Mouse (Mus musculus) bone marrow macrophage, adult 2 months (primary cell): ENCODE results near the gene Vmn1r142. TPM values are rescaled to one million over a fixed set of nuclear protein-coding genes. Genes with fewer than 3 reads are reported as not detected.
"Not testable (repeated sequence)": the region's sequence is repeated elsewhere in the genome, so short reads cannot be mapped to it uniquely, and the experiment has no call there.

ENCODE experiments used
- H3K27ac ChIP-seq: 2 replicates; pipeline ENCODE4 v1.5.1; 2012; ENCODE audit warnings: low read depth, low read length; ENCODE audit not compliant: insufficient read depth
- H3K4me1 ChIP-seq: 2 replicates; pipeline ENCODE4 v1.6.1; 2012; ENCODE audit warnings: low read length; ENCODE audit not compliant: control insufficient read depth, insufficient read depth
- H3K4me3 ChIP-seq: 2 replicates; pipeline ENCODE4 v1.5.1; 2012; ENCODE audit warnings: mild to moderate bottlenecking, low read length, moderate library complexity; ENCODE audit not compliant: insufficient read depth
- polyA plus RNA-seq: library from polyadenylated mRNA; stranded (reverse); fragments of >200 nt; gene quantifications from 2 replicates; pipeline ENCODE4 v1.2.4, GENCODE M21; 2012; ENCODE audit not compliant: missing spikeins, insufficient read depth, insufficient read length

Gene Vmn1r142
- polyA plus RNA-seq = not detected in 2 replicates

GRCm38 (mm10) chr7:22163935-22164334 is at the start of gene Vmn1r142:
Gene Vmn1r142 (minus strand): TSS chr7:22164035.
- H3K4me3 ChIP-seq = not testable (repeated sequence)

GRCm38 (mm10) chr7:22201164-22201563 is 37.3 kb upstream of the Vmn1r142 start, which contains the start of gene Gm8653:
Gene Gm8653 (minus strand): TSS chr7:22201264.
- H3K27ac ChIP-seq, H3K4me1 ChIP-seq, H3K4me3 ChIP-seq: not testable (repeated sequence)

More at GRCm38 (mm10) chr7:22163935-22164334, at the start of gene Vmn1r142:
- not testable (repeated sequence) for H3K27ac ChIP-seq, H3K4me1 ChIP-seq

- not testable (repeated sequence) for H3K27ac ChIP-seq, H3K4me1 ChIP-seq, H3K4me3 ChIP-seq
Observed at GRCm38 (mm10) chr7:22189077-22189476, 25.2 kb upstream of the Vmn1r142 start, which contains the start of gene Vmn1r143. Gene Vmn1r143 (plus strand): TSS chr7:22189377.

GRCm38 (mm10) chr7:22134641-22135040 is 29.2 kb downstream of the Vmn1r142 start, which contains the start of gene Gm10666:
Gene Gm10666 (minus strand): TSS chr7:22134741.
- H3K27ac ChIP-seq, H3K4me1 ChIP-seq, H3K4me3 ChIP-seq: not testable (repeated sequence)

GRCm38 (mm10) chr7:22118145-22118544 is 45.7 kb downstream of the Vmn1r142 start, which contains the start of gene Gm16451:
Gene Gm16451 (minus strand): TSS chr7:22118245.
- not testable (repeated sequence) for H3K4me3 ChIP-seq, H3K27ac ChIP-seq, H3K4me1 ChIP-seq

Other genes starting within 250 kb of the Vmn1r142 start
- not detected in 2 replicates for gene Gm5891, start 242.7 kb downstream of the Vmn1r142 start, polyA plus RNA-seq
- not detected in 2 replicates for gene Vmn1r137, start 169.4 kb downstream of the Vmn1r142 start, polyA plus RNA-seq
- gene Vmn1r138, start 135.1 kb downstream of the Vmn1r142 start, polyA plus RNA-seq = not detected in 2 replicates
- gene Gm6176, start 107.7 kb downstream of the Vmn1r142 start, polyA plus RNA-seq = not detected in 2 replicates
- gene Vmn1r139, start 95.0 kb downstream of the Vmn1r142 start, polyA plus RNA-seq = not detected in 2 replicates
- not detected in 2 replicates for gene Gm16451, start 45.8 kb downstream of the Vmn1r142 start, polyA plus RNA-seq
- not detected in 2 replicates for gene Gm10666, start 29.3 kb downstream of the Vmn1r142 start, polyA plus RNA-seq
- gene Vmn1r143, start 25.3 kb upstream of the Vmn1r142 start, polyA plus RNA-seq = not detected in 2 replicates
- not detected in 2 replicates for gene Gm8653, start 37.2 kb upstream of the Vmn1r142 start, polyA plus RNA-seq
- gene Gm8453, start 65.4 kb upstream of the Vmn1r142 start, polyA plus RNA-seq = not detected in 2 replicates
- not detected in 2 replicates for gene Gm4187, start 165.7 kb upstream of the Vmn1r142 start, polyA plus RNA-seq
- gene Gm8660, start 207.0 kb upstream of the Vmn1r142 start, polyA plus RNA-seq = not detected in 2 replicates
- not detected in 2 replicates for gene Vmn1r148, start 249.5 kb upstream of the Vmn1r142 start, polyA plus RNA-seq